17 mouse cellular contexts compared by ENCODE assay signal in the genomic region with DNA sequence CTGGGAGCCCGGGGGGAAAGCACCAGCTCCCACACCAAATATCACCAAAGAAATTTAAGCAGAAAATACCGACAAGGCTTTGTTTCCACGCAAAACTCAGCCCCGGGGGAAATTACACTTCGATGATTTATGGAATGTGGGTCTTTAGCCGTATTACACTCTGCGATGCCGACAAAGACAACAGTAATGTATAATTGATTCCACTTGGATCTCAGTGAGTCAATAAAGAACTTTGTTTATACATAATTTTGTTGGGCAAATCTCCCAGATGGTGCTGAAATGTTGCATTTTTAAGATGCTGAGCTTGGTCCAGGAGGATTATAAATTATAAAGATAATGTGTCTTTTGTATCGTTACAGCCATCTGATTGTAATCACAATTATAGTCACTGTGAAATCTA. TPM values are rescaled to one million over a fixed set of nuclear protein-coding genes. Genes with fewer than 3 reads are reported as not detected.
A peak's percentile ranks its signal among the peaks of the same experiment; 100 is the strongest.
DNase-seq lines count a peak whose midpoint lies in the region; ATAC-seq and TF ChIP-seq lines count a peak whose summit lies in the region.
"Had no signal": no experiment of that assay in that cellular context is flagged by ENCODE, and none has a peak within 500 bp of the region (broad histone marks: within the 10 kb centered on the region; RNA-seq: fewer than 3 reads in every experiment).

No protein-coding gene starts in this region.

- no peaks in the 10 kb centered on the region for H3K9me3 ChIP-seq in kidney, embryonic 15.5 days (replicated peaks)
- H3K9me3 ChIP-seq in lung, embryonic 16.5 days (ENCODE audit: control insufficient read depth, low read length), result no peaks in the 10 kb centered on the region
- no peaks in the 10 kb centered on the region for H3K9me3 ChIP-seq in lung, postnatal 0 days (ENCODE audit: low read length)
- H3K9me3 ChIP-seq: forebrain, embryonic 10.5 days; limb, embryonic 12.5 days; liver, embryonic 15.5 days; stomach, embryonic 15.5 days had no signal

- no peaks in the 10 kb centered on the region for H3K27me3 ChIP-seq in kidney, embryonic 15.5 days
- no peaks in the 10 kb centered on the region for H3K27me3 ChIP-seq in lung, embryonic 16.5 days (ENCODE audit: control insufficient read depth, insufficient read depth, low read depth, low read length)
- no peaks in the 10 kb centered on the region for H3K27me3 ChIP-seq in lung, postnatal 0 days (replicated peaks; ENCODE audit: insufficient read depth, low read length)
- H3K27me3 ChIP-seq: limb, embryonic 12.5 days; liver, embryonic 15.5 days; stomach, embryonic 15.5 days had no signal

- no peak for TF ChIP-seq POLR2A in brain, embryonic 14.5 days (IDR thresholded peaks at IDR 0.05; ENCODE audit: borderline replicate concordance, extremely low read depth, insufficient read depth, insufficient read length, poor library complexity, severe bottlenecking)

- no peak overlapping the region for H3K9ac ChIP-seq in kidney, embryonic 15.5 days
- H3K9ac ChIP-seq in lung, embryonic 16.5 days (ENCODE audit: low read length), result no peak overlapping the region
- H3K9ac ChIP-seq in lung, postnatal 0 days (replicated peaks; ENCODE audit: low read depth), result no peak overlapping the region
- H3K9ac ChIP-seq: limb, embryonic 12.5 days; liver, embryonic 15.5 days; stomach, embryonic 15.5 days had no signal

- no peak for ATAC-seq in kidney, embryonic 15.5 days (replicated peaks; ENCODE audit: low FRiP score)
- ATAC-seq in lung, embryonic 16.5 days (ENCODE audit: low read depth), result peak; percentile 23; the same call in 1 of the 2 replicates
- ATAC-seq in lung, postnatal 0 days, result no peak

- WGBS in kidney, embryonic 15.5 days, result 23% methylated on average over 9 of the region's 9 CpGs
- 53% methylated on average over 9 of the region's 9 CpGs for WGBS in lung, embryonic 16.5 days
- WGBS in lung, postnatal 0 days, result 58% methylated on average over 9 of the region's 9 CpGs

- no peaks in the 10 kb centered on the region for H3K36me3 ChIP-seq in kidney, embryonic 15.5 days
- H3K36me3 ChIP-seq in lung, embryonic 16.5 days (ENCODE audit: control insufficient read depth, insufficient read depth, low read length), result no peaks in the 10 kb centered on the region
- no peaks in the 10 kb centered on the region for H3K36me3 ChIP-seq in lung, postnatal 0 days (ENCODE audit: insufficient read depth, low read length)
- H3K36me3 ChIP-seq: forebrain, embryonic 10.5 days; G1E; limb, embryonic 12.5 days; liver, embryonic 15.5 days; stomach, embryonic 15.5 days had no signal

- TF ChIP-seq CTCF in lung, postnatal 0 days (IDR thresholded peaks at IDR 0.05), result no peak
- TF ChIP-seq CTCF in brain, embryonic 14.5 days (IDR thresholded peaks at IDR 0.05; ENCODE audit: borderline replicate concordance, extremely low read depth, insufficient read depth, insufficient read length), result no peak

- H3K4me1 ChIP-seq in kidney, embryonic 15.5 days, result peaks cover 33% of the 10 kb centered on the region
- no peaks in the 10 kb centered on the region; the same call in 1 of the 2 replicates for H3K4me1 ChIP-seq in lung, embryonic 16.5 days (replicated peaks; ENCODE audit: control insufficient read depth, insufficient read depth, low read length)
- H3K4me1 ChIP-seq in lung, postnatal 0 days (ENCODE audit: insufficient read depth, low read depth, low read length), result no peaks in the 10 kb centered on the region
- H3K4me1 ChIP-seq: forebrain, embryonic 10.5 days; liver, embryonic 15.5 days had no signal

- no peak overlapping the region; the same call in 1 of the 2 replicates for H3K4me2 ChIP-seq in kidney, embryonic 15.5 days
- no peak overlapping the region for H3K4me2 ChIP-seq in lung, embryonic 16.5 days (ENCODE audit: low read depth, low read length)
- no peak overlapping the region for H3K4me2 ChIP-seq in lung, postnatal 0 days (replicated peaks; ENCODE audit: low read depth, low read length)
- H3K4me2 ChIP-seq: heart, embryonic 11.5 days; limb, embryonic 12.5 days; liver, embryonic 15.5 days; stomach, embryonic 15.5 days had no signal

- TF ChIP-seq EP300 in lung, postnatal 0 days (IDR thresholded peaks at IDR 0.05), result no peak

- H3K4me3 ChIP-seq in kidney, embryonic 15.5 days (replicated peaks), result no peak overlapping the region
- no peak overlapping the region for H3K4me3 ChIP-seq in lung, embryonic 16.5 days (ENCODE audit: low read length)
- no peak overlapping the region for H3K4me3 ChIP-seq in lung, postnatal 0 days (ENCODE audit: low read depth, low read length)
- H3K4me3 ChIP-seq: forebrain, embryonic 10.5 days; left cerebral cortex, adult 2 months; limb, embryonic 12.5 days; liver, embryonic 15.5 days; stomach, embryonic 15.5 days had no signal

- no peak for DNase-seq in kidney, adult 11 months
- no peak for DNase-seq in lung, postnatal 0 days (ENCODE audit: low spot score)
- peak; percentile 15 for DNase-seq in brain, embryonic 14.5 days (ENCODE audit: low read depth)
- peak; percentile 32 for DNase-seq in mesoderm, embryonic 11.5 days (ENCODE audit: low read depth, low spot score)
- DNase-seq in urinary bladder, postnatal 14 days (ENCODE audit: low spot score), result no peak
- DNase-seq: adrenal gland, postnatal 14 days; gastrocnemius, postnatal 36 days; spleen, adult 18-20 months had no signal

- peak overlapping the region; percentile 49; the same call in 1 of the 2 replicates for H3K27ac ChIP-seq in kidney, embryonic 15.5 days
- no peak overlapping the region for H3K27ac ChIP-seq in lung, embryonic 16.5 days (ENCODE audit: low read length)
- no peak overlapping the region for H3K27ac ChIP-seq in lung, postnatal 0 days (ENCODE audit: low read length)
- H3K27ac ChIP-seq: forebrain, embryonic 10.5 days; limb, embryonic 12.5 days; liver, embryonic 15.5 days; stomach, embryonic 15.5 days had no signal

RNA-seq across cellular contexts. Expression of a gene that starts 59.1 kb away (rescaled TPM):
- 46.8 and 47.7 TPM in 2 replicates for polyA plus RNA-seq in kidney, embryonic 15.5 days (2015; fragmentation: Nextera tagmentation; extraction: Ambion mirVana)
- 40.0 and 44.5 TPM in 2 replicates for polyA plus RNA-seq in lung, embryonic 16.5 days (2015; fragmentation: Nextera tagmentation; extraction: Ambion mirVana)
- polyA plus RNA-seq in lung, postnatal 0 days (2015; fragmentation: Nextera tagmentation; extraction: Ambion mirVana), result 14.0 and 17.8 TPM in 2 replicates
- 7.3 and 10.8 TPM in 2 replicates for polyA plus RNA-seq in brain, embryonic 14.5 days (2012; rRNA removed)
- polyA plus RNA-seq: G1E had no signal

Comparison
In these comparisons a context has a peak if more than half of its experiments do, and no peak if none do; other contexts are left out.
1. DNase-seq: peak in brain, embryonic 14.5 days (single experiment) and mesoderm, embryonic 11.5 days (single experiment); none in kidney, adult 11 months (single experiment), lung, postnatal 0 days (single experiment) and urinary bladder, postnatal 14 days (single experiment).